Mouse (Mus musculus): ENCODE measurements around the gene Mrm3.
A peak's percentile ranks its signal among the peaks of the same experiment; 100 is the strongest.
"Not testable (repeated sequence)": the region's sequence is repeated elsewhere in the genome, so short reads cannot be mapped to it uniquely, and the experiment has no call there.

Mrm3 gene

DNA sequence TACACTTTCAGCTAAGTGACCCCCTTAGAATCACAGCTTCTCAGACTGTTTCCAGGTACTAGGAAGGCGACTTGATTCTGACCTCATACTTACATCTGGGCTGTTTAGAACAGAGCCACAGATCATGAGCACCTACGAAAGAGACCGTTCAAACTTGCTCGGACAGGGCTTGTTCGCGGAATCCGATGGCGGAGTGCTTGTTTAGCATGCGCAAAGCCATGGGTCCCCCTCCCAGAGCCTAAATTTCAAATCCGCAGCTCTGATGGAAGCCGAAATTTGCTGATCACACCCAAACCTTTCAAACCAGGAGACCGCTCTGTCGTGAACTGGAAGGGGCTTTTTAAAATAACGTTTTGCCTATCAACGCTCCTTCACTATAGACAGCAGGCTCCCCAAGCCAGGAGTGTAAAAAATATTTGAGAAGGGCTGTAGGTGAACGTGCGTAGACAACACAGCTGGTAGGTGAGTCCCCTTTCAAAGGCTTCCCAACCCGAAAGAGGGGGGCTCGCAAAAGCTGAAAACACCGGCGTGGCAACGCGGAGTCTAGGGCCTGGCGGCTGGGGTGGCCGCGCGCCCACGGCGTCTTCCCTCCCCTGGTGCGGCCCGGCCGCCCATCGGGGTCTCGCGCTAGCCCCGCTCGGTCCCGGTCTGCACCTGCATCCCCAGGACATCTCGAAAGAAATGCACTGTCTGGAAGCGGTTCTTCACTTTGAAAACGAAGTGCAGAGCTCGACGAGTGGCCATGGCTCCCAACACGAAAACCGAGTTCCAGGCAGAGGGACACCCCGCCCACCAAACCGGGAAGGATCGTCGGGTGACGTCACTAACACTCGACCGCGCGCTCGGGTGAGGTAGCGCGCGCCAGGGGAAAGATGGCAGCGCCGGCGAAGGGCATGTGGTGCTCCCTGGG lies at the start of gene Mrm3, which contains the start of gene Glod4:
Gene Mrm3 (plus strand): TSS at position 815 of the 910 bp plus-strand sequence.
Gene Glod4 (minus strand): TSS at position 825 of the 910 bp plus-strand sequence.
- DNase-seq = peak; percentile 84 to 91

DNA sequence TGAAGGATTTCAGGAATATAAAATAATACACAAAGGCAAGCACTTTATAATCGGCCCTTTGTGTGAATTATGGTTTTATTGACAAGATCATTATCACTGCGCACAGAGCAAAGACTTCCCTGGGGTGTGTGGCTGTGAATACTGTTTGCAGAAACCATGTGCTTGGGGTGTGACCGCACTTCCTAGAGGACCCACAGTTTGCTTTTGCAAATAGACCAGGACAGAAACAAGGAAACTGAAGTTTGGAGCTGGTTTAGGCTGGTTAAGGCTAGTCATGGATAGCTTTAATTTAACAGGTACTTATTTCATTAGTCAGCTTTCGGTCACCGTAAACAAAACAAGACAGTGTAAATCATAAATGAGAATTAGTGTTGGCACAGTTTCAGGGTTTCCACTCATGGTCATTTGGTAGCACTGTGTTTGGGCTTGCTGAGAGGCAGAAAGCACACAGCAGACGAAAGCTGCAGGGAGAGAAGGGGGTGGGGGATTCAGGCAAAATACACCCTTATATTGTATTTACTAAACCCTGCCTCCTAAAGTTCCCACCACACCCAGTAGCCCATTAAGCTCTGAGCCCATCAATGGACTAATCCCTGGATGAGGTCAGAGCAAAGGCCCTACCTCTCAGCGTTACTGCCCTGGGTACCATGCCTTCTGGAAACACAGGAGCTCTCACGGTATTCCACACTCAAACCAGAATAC lies 47.1 kb upstream of the Mrm3 start:
- no peak for DNase-seq

DNA sequence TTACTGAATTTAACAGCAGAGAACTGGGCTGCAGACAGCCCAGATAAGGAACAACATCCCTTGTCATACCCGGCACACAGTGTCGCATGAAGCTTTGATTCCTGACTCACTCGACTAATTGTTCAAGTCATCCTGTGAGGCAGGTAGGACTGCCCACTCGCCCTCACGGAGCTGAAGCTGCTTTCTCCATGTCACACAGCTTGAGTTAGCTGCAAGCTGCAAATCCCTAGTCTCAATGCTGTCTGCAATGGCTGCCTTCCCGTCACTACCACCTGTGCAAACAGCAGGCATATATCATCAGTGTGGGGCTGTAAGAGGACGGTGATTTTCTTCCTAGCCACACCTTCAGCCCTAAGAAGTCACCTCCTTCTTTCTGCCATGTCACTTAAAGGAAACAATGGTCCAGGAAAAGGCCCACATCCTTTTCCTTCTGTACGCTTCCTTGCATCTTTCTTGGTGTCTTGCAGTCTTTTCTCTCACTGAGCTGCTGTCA lies 46.5 kb upstream of the Mrm3 start:
- DNase-seq = no peak

DNA sequence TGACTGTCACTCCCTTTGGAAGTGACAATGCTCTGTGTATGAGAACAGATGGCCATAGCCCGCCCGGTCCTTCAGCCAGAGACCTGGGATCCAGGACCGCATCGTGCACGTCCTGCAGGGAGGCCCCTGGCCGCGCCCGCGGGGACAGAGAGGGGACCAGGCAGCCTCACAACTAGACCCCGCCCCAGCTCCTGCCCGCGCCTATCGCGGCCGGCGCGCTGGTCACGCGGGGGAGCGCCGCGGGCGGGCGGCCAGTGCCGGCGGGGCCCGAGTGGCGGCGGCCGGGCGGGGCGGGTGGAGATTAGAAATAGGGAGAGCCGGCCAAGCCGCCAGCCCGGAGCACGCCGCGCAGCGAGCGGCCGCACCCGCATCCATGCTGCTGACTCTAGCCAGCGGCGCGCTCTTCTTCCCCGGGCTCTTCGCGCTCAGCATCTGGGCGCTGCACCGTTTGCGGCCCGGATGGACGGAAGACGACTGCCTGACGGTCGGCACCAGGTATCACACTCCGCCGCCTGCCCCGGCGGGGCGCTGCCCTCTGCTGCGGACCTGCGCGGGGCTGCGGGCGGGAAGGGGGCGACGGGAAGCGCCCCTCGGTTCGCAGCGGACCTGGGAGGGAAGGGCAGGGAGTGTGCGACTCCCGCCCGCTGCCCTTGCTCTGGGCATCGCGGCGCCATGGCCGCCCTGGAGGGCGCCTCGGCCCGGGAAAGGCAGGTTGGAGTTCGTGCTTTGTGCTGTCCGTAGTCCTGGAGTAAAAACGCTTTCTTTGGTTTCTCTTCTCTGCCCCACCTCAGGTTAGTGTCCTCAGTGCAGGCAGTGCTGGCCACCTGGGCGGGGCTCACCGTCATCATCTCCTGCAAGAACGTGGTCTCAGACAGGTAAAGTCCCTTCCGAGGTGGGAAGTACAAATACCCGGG lies 41.5 kb upstream of the Mrm3 start:
- peak; percentile 74 to 81 for DNase-seq

DNA sequence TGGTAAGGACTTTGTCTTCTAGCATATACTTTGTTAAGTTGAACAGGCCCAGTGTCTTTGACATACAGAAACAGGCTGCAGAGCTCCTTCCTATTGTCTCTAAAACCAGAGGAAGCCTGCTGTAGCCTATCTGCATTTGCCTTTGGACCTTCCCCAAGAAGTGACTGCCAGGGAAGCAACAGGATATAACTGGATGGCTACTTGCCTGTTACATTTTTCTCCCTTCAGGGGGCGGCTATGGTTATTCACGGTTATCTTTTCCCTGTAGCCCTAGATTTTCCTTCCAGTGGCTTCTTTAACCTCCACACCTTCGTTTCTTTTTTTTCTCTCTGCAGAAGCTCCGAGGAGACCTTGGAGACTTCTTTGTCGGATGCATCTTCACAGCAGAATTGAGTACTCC lies 36.7 kb upstream of the Mrm3 start:
- DNase-seq = no peak

DNA sequence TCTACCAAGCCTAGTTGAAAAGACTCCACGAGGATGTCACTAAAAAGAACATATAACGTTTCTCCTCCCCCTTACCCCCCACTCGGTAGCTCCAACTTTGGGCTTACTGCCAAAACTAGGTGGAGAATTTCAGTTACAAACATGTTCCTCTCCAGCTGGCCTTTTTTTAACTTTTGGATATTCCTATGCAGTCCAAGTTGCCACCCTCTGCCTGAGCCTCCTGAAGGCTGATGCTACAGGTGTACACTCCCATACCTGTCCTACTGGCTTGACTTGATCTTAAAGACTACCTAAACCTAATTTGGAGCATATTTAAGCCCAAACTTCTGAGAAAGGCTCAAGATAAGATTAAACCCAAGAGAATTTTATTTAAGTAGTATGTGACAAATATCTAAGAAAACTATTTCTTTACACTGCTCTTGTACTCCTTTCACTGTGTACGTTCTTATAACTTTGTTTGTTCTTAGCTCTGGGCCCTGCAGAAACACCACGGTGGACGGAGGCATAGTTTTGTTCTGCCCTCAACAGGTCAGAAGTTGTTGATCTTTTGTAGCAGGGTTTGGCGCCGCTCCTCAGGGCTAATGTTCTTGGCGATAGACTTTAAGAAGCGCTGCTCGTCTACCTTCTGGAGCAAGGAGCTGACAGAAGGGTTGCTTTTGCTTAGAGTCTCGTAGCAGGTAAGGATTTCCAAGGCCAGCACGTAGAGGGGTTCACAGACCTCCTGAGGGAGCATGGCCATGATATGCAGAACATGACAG lies 33.1 kb upstream of the Mrm3 start:
- no peak for DNase-seq

DNA sequence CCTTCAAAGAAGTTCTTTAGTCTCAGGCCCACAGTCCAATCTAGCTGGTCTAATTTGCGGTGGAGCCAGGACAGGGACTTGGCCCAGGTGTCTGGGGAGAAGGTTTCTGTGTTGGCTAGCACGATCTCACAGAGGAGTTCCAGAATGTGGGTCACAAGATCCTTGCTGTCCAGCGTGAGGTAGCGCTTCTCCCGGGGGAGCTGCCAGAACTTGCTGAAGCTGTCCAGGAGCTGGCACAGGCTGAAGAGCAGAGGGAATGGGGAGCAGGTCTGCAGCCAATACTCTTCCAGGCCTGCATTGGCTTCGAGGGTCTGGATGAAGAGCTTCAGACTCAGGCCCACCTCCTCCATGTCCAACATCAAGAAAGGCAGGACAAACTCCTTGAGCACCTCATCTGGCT lies 31.9 kb upstream of the Mrm3 start:
- DNase-seq = not testable (repeated sequence)

DNA sequence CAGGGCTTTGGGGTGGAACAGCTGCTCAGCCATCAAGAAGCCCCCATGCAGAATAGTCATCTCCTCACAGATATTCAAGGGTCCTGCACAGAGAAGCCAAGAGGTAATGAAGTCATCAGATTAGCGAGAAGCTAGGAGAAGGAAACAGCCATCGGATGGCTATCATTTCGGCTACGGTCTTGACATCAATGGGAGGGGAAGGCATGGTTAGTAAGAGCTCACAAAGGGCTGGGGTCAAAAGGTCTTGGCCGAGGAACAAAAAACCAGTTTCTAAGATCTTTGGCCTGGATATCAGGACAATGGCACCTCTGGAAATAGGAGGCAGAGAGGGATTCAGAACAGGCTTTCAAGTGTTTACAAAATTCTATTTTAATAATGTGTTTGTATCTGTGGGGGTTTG lies 29.7 kb upstream of the Mrm3 start:
- DNase-seq = no peak

DNA sequence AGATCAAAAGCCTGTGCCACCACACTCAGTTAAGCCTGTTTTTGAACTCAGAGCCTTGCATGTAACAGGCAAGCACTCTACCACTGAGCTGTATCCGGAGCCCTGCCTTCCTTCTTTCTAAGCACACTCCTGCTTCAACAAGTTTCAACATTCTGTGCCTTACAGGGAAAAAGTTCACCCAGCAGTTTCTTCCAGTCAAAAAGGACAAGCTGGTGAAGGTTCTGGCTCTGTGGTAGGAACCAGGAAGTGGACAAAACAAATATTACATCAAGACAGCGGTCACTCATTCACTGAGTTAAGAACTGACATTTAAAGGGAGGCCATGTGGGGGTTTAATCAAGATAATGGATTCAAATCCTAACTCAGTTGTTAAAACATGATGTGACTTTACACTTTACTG lies 28.5 kb upstream of the Mrm3 start:
- DNase-seq = no peak

DNA sequence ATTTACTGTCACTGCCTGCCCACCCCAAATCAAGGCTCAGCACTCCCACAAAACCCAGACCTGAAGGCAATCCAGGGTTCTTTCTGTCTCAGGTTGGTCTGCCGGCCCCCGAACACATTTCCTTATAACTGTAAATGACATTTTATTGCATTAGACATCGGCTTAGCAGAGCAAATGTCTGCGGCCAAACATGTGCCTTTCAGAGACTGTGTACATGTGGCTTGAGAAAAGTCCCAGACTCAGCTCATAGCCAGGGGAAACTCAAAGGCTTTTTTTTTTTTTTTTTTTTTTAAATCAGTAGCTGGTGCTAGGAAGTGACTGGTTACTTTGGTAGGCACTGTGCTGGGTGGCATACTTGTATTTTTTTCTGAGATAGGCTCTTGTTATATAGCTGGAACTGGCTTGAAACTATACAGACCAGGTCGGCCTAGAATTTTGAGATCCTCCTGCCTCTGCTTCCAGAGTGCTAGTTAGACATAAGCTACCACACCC lies 27.4 kb upstream of the Mrm3 start:
- no peak for DNase-seq

DNA sequence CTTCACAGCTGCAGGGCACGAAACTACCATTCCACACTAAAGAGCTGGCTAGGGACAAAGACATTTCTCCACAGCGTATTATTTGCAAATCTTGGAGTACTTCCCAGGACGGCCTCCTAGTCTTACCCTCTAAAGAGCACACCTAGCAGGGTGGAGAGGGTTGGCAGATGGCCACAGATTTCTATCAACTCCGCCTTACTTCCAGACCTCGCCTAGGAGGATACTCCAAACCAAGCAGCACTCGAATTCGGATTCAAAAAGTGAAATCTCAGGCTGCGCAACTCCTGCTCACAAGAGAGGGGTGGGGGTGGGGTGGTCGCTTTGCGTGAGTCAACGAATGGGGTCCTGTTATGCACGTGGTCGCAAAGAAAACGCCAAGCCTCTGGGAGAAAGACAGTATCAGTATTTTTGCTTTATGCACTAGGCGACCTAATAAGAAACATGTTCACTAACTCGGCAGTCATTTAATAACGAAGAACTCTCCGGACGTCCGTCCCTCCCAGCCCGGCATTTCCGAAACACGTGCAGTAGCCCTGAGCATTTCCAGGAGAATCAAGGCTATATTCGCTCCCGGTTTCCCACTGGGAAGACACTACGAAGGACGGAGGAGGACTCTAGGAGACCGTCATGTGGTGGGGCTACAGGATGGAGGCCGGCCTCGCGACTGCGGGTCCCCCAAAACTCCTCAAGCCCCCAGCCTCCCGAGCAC lies 26.7 kb upstream of the Mrm3 start:
- DNase-seq = peak; percentile 53

DNA sequence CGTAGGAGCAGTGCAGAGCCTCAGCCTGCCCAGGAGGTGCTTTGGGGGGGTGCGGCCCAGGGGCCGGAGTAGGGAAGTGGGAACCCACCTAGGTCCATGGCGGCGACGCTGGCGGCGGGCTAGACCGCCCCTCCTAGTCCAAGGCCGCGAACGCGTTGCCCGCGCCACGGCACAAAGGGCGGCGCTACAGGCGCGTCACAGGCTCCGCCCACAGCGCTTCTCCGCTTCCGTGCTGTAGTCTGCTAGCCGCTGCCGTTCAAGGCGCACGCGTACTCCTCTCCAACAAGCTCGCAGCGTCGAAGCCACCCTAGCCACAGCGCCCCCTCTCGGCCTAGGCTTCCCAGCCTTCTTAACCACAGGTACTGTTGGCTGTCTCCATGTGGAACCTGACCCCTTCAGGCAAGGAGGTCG lies 26.1 kb upstream of the Mrm3 start, which contains the start of the genes Dbil5 and Gemin4:
Gene Dbil5 (plus strand): TSS at position 219 of the 411 bp plus-strand sequence.
Gene Gemin4 (minus strand): TSS at position 275 of the 411 bp plus-strand sequence.
- DNase-seq = peak; percentile 96 to 97

DNA sequence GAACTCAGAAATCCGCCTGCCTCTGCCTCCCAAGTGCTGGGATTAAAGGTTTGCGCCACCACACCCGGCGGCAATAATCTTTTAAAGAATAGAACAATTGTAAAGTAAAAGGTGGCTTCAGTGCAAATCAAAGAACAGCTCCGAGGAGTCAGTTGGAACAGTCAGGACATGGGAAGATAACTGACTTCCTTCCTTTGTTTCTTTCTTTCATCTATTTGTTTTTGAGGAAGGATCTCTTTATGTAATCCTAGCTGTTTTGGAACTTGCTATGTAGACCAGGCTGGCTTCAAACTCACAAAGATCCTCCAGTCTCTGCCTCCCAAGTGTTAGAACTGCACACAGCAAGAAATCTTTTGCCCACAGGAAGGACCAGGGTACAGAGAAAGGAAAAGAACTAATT lies 18.9 kb upstream of the Mrm3 start:
- no peak for DNase-seq

DNA sequence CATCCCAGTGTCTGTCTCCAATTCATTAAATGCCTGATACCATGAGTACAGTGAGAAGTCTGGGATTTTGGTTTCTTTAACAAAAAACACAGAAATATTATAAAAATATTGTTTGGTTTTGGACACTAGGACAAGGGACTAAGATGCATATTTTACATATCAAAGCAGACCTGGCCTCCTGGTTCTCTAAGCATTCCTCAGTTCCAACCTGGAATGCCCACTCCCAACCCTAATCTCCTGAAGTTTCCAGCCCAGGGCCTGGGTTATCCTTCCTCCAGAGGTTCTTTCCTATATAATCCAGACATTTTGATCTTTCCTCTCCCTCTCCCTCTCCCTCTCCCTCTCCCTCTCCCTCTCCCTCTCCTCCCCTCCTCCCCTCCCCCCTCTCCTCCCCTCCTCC lies 18.5 kb upstream of the Mrm3 start:
- no peak for DNase-seq

DNA sequence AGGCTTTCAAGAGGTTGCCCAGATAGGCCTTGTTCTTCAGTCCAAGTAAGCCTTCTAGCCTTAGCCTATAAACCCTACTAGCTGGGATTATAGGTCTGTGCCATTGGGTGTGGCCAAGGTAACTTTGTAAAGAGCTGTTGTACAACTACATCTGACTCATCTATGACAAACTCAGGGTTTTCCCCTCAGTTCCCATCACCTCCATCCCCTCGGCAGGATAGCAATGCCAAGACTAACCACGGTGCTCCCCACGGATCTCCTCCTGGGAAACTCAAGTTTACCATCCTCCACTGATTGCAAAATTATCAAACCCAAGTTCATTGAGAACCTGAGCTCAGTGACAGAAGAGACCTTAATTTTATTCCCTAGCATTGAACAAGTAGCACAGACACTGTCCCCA lies 7.4 kb upstream of the Mrm3 start:
- no peak for DNase-seq

DNA sequence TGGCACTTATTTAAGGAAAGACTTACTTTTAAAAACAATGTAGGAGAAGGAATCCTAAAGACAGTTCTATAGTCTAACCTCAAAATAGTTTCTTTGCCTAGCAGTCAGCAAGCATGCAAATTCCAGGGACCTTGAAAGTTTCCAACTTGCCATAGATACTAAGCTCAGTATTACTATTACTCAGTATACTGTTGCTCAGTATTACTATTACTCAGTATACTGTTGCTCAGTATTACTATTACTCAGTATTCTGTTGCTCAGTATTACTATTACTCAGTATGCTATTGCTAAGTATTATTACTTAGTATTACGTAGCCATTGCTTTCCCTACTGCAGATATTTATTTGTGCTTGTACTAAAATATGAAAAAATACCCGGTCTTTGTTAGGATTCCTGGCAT lies 3.8 kb upstream of the Mrm3 start:
- DNase-seq = no peak

DNA sequence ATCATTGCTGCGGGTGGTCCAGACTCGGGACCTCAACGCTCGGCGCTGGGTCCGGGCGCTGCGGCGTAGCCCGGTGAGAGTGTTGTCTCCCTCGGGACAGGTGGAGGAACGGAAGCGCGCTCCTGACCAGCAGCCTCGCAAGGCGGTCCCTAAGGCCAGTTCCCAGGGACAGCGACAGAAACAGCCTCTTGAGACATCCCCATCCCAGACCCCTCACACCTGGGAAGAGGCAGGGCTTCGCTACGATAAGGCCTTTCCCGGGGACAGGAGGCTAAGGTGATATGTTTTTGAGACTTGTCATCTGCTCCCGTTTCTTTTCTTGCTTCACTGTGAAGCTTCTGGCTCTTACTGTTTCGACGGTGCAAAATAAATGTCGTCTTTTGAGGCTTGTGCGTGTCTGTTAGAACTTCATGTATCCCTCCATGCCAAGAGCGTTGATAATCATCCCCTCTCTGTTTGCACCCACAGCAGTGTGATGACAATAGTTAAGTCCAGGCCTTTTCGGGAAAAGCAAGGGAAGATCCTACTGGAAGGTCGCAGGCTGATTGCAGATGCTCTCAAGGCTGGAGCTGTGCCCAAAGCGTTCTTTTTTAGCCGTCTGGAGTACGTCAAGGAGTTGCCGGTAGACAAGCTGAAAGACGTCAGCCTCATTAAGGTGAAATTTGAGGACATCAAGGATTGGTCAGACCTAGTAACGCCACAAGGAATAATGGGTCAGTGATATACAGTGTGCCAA lies 464 bp downstream of the Mrm3 start:
- no peak for DNase-seq

DNA sequence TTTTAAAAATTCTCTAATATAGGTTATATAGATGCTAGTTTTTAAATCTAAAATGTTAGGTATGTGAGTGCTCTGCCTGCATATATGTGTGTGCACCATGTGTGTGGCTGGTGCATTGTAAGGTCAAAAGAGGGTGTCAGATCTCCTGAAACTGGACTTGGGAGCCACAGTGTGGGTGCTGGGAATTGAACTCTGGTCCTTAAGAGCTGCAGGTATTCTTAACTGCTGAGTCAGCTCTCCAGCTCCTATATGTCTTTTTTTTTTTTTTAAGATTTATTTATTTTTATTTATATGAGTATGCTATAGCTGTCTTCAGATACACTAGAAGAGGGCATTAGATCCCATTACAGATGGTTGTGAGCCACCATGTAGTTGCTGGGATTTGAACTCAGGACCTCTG lies 2.9 kb downstream of the Mrm3 start:
- no peak for DNase-seq

DNA sequence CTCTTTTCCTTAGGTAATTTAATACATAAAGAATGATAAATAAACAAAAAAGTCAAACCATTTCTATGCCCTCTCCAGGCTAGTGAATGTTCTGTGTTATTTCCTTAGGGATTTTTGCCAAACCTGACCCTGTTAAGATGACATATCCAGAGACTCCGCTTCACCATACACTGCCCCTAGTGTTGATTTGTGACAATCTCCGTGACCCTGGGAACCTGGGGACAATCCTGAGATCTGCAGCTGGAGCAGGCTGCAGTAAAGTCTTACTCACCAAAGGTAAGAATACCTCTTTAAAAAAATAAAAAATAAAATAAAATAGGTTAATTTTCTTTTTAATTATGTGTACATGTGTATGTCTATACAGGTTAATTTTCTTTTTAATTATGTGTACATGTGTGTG lies 3.7 kb downstream of the Mrm3 start:
- DNase-seq = no peak

DNA sequence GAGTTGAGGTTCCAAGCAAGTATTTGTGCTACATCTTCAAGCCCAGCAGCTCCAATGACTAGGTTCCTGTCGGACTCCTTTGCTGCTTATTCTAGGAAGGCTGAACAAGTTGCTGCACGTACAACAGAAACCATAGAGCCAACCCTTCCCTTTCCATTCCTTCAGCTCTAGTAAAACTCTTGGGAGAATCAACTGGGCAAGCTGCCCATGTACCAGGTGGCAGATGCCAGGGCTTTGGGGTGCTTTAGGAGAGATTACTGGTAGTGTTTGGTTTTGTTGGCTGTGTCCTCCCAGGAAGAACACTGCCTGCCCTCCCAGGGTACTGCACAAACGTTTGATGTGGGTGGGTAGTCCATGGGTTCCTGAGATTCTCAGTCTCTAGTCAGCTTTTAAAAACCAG lies 8.5 kb downstream of the Mrm3 start:
- DNase-seq = no peak

All from kidney, adult 8-10 months (tissue).